Mouse (Mus musculus): ENCODE measurements around the gene Slc12a8.

Slc12a8 gene

GRCm38 (mm10) chr16:33612056-33612770 is 95.1 kb downstream of the Slc12a8 start:
- peak; percentile 74 for DNase-seq (ENCODE audit: low read depth, low spot score)

GRCm38 (mm10) chr16:33615986-33616385 is 98.9 kb downstream of the Slc12a8 start:
- no peak for DNase-seq (ENCODE audit: low read depth, low spot score)

GRCm38 (mm10) chr16:33621836-33622235 is 104.7 kb downstream of the Slc12a8 start:
- no peak for DNase-seq (ENCODE audit: low read depth, low spot score)

- no peak for DNase-seq (ENCODE audit: low read depth, low spot score)
Measured at GRCm38 (mm10) chr16:33624586-33624985, 107.5 kb downstream of the Slc12a8 start.

GRCm38 (mm10) chr16:33629539-33629938 is 112.4 kb downstream of the Slc12a8 start:
- DNase-seq (ENCODE audit: low read depth, low spot score) = no peak

- DNase-seq (ENCODE audit: low read depth, low spot score) = no peak
Measured at GRCm38 (mm10) chr16:33635836-33636595, 118.9 kb downstream of the Slc12a8 start.

- no peak for DNase-seq (ENCODE audit: low read depth, low spot score)
Measured at GRCm38 (mm10) chr16:33641779-33642178, 124.7 kb downstream of the Slc12a8 start.

- no peak for DNase-seq (ENCODE audit: low read depth, low spot score)
Measured at GRCm38 (mm10) chr16:33653116-33653515, 136.0 kb downstream of the Slc12a8 start.

- no peak for DNase-seq (ENCODE audit: low read depth, low spot score)
Measured at GRCm38 (mm10) chr16:33655443-33655842, 138.3 kb downstream of the Slc12a8 start.

- no peak for DNase-seq (ENCODE audit: low read depth, low spot score)
Measured at GRCm38 (mm10) chr16:33657191-33657590, 140.1 kb downstream of the Slc12a8 start.

- DNase-seq (ENCODE audit: low read depth, low spot score) = no peak
Measured at GRCm38 (mm10) chr16:33658121-33658520, 141.0 kb downstream of the Slc12a8 start.

- no peak for DNase-seq (ENCODE audit: low read depth, low spot score)
Measured at GRCm38 (mm10) chr16:33659521-33659920, 142.4 kb downstream of the Slc12a8 start.

- DNase-seq (ENCODE audit: low read depth, low spot score) = peak; percentile 77
Measured at GRCm38 (mm10) chr16:33660125-33660524, 143.0 kb downstream of the Slc12a8 start.

- no peak for DNase-seq (ENCODE audit: low read depth, low spot score)
Measured at GRCm38 (mm10) chr16:33662841-33663240, 145.7 kb downstream of the Slc12a8 start.

GRCm38 (mm10) chr16:33666226-33666625 is 149.1 kb downstream of the Slc12a8 start:
- no peak for DNase-seq (ENCODE audit: low read depth, low spot score)

- no peak for DNase-seq (ENCODE audit: low read depth, low spot score)
Measured at GRCm38 (mm10) chr16:33666985-33667538, 149.9 kb downstream of the Slc12a8 start.

- DNase-seq (ENCODE audit: low read depth, low spot score) = no peak
Measured at GRCm38 (mm10) chr16:33668448-33668847, 151.3 kb downstream of the Slc12a8 start.

- no peak for DNase-seq (ENCODE audit: low read depth, low spot score)
Measured at GRCm38 (mm10) chr16:33669072-33669471, 151.9 kb downstream of the Slc12a8 start.

- no peak for DNase-seq (ENCODE audit: low read depth, low spot score)
Measured at GRCm38 (mm10) chr16:33670340-33670739, 153.2 kb downstream of the Slc12a8 start.

GRCm38 (mm10) chr16:33670933-33671332 is 153.8 kb downstream of the Slc12a8 start:
- no peak for DNase-seq (ENCODE audit: low read depth, low spot score)

GRCm38 (mm10) chr16:33672188-33672587 is 155.1 kb downstream of the Slc12a8 start:
- no peak for DNase-seq (ENCODE audit: low read depth, low spot score)

- no peak for DNase-seq (ENCODE audit: low read depth, low spot score)
Measured at GRCm38 (mm10) chr16:33672643-33673042, 155.5 kb downstream of the Slc12a8 start.
